Mouse (Mus musculus): ENCODE data around the gene Socs7. TPM values are rescaled to one million over a fixed set of nuclear protein-coding genes. Genes with fewer than 3 reads are reported as not detected.
A peak's percentile ranks its signal among the peaks of the same experiment; 100 is the strongest.

Gene Socs7
- polyA plus RNA-seq, 1 experiment from 2014 or later = 3.2 TPM

DNA sequence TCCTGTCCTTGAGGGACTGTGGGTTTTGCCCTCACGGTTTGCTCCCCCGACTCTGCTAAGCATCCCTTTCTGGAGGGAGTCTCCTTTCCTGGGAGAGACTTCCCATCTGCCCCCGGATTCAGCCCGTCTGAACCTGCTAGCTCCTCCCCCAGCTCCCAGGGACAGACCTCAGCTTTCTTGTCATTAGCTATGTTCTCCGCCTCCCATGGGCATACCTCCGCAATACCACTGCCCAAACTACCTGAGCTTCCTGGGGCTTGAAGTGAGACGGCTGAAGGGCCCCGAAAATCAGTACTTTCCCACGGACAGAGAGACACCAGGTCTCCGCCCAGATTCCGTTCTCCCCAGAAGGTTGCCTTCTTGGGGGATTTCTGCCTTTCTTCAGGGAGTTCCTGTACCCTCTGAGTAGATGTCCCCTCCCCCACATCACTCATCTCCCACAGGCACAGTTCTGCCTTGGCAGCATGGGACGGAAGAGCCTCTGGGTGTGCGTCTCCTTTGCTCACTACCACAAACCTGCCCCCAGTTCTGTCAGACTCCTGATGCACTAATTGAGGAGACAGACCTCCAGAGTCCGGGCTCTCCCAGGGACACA lies 25.5 kb upstream of the Socs7 start:
- no peak overlapping the region for H3K27ac ChIP-seq (ENCODE audit: low read depth, low read length)
- 68% methylated on average over 14 of the region's 14 CpGs for WGBS
- no peaks in the 10 kb centered on the region for H3K4me1 ChIP-seq (ENCODE audit: control insufficient read depth, insufficient read depth, low read length)
- H3K9me3 ChIP-seq (ENCODE audit: control insufficient read depth, low read length) = no peaks in the 10 kb centered on the region
- H3K4me3 ChIP-seq (ENCODE audit: low read depth, low read length) = no peak overlapping the region
- H3K9ac ChIP-seq (ENCODE audit: low read length) = no peak overlapping the region
- no peaks in the 10 kb centered on the region for H3K27me3 ChIP-seq (ENCODE audit: control insufficient read depth, insufficient read depth, low read length)
- H3K4me2 ChIP-seq (ENCODE audit: low read depth) = no peak overlapping the region
- ATAC-seq (ENCODE audit: insufficient read depth, low FRiP score, low TSS enrichment) = no peak
- DNase-seq (ENCODE audit: low spot score) = no peak
- no peaks in the 10 kb centered on the region for H3K36me3 ChIP-seq (ENCODE audit: control insufficient read depth, insufficient read depth, low read length)

DNA sequence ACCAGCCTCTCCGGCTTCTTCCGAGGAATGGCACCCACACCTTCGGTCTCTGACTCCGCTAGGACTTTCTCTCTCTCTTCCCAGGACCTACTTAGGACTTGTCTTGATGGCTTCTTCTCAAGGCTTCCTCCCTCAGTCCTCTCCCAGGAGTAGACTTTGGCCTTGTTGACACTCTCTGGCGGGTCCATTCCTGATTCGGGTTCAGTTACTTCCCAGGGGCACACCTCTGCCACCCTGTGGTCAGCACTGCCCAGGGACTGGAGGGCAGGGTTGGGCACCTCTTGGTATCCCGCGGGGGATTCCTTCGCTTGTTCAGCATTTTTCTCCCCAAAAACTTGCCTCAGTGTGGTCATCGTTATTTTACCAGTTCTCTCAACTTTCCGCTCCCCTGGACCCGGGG lies 25.0 kb upstream of the Socs7 start:
- WGBS = 90% methylated on average over 12 of the region's 12 CpGs
- H3K27ac ChIP-seq (ENCODE audit: low read depth, low read length) = no peak overlapping the region
- H3K36me3 ChIP-seq (ENCODE audit: control insufficient read depth, insufficient read depth, low read length) = no peaks in the 10 kb centered on the region
- H3K9ac ChIP-seq (ENCODE audit: low read length) = no peak overlapping the region
- ATAC-seq (ENCODE audit: insufficient read depth, low FRiP score, low TSS enrichment) (no peak), DNase-seq (ENCODE audit: low spot score) (no peak)
- H3K4me1 ChIP-seq (ENCODE audit: control insufficient read depth, insufficient read depth, low read length) = no peaks in the 10 kb centered on the region
- no peaks in the 10 kb centered on the region for H3K27me3 ChIP-seq (ENCODE audit: control insufficient read depth, insufficient read depth, low read length)
- no peaks in the 10 kb centered on the region for H3K9me3 ChIP-seq (ENCODE audit: control insufficient read depth, low read length)
- no peak overlapping the region for H3K4me3 ChIP-seq (ENCODE audit: low read depth, low read length)
- no peak overlapping the region for H3K4me2 ChIP-seq (ENCODE audit: low read depth)

DNA sequence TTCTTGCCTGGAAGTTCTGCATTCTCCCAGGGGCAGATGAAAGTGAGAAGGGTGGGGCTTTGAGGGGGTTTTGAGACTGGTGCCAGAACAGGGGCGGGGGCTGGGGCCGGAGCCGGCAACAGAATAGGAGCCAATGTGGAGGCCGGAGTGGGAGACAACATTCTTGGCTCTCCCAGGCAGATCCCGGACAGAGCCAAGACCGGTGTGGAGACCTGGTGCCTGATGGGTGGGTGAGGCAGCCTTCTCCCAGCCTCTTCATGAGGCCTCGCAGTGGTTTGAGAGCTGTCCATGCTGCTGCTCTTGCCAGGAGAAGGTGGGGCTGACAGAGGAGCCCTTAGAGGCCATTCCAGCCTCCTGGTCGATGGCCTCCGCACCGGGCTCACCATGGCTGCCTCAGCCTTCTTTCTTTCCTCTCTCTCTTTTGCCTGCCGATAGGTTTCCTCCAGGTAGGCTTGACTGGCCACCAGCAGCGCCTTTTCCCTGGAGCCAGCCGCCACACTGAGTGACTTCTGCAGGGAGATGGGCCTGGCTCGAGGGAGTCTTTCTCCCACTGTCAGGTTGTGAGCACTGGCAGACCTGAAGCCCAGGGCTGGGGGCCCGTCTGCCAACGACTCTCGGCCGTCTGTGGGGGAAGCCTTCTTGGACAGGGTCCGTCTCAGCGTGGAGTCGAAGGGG lies 23.9 kb upstream of the Socs7 start:
- Histone ChIP-seq H3K4me3 (ENCODE audit: low read depth, low read length) (no peak overlapping the region; the same call in 1 of the 2 replicates), H3K4me2 (ENCODE audit: low read depth) (no peak overlapping the region), H3K27me3 (ENCODE audit: control insufficient read depth, insufficient read depth, low read length) (no peaks in the 10 kb centered on the region), H3K36me3 (ENCODE audit: control insufficient read depth, insufficient read depth, low read length) (no peaks in the 10 kb centered on the region), H3K4me1 (ENCODE audit: control insufficient read depth, insufficient read depth, low read length) (no peaks in the 10 kb centered on the region), H3K27ac (ENCODE audit: low read depth, low read length) (no peak overlapping the region), H3K9me3 (ENCODE audit: control insufficient read depth, low read length) (no peaks in the 10 kb centered on the region), H3K9ac (ENCODE audit: low read length) (no peak overlapping the region)
- ATAC-seq (ENCODE audit: insufficient read depth, low FRiP score, low TSS enrichment) = no peak
- peak; percentile 7 for DNase-seq (ENCODE audit: low spot score)
- 57% methylated on average over 19 of the region's 21 CpGs for WGBS

DNA sequence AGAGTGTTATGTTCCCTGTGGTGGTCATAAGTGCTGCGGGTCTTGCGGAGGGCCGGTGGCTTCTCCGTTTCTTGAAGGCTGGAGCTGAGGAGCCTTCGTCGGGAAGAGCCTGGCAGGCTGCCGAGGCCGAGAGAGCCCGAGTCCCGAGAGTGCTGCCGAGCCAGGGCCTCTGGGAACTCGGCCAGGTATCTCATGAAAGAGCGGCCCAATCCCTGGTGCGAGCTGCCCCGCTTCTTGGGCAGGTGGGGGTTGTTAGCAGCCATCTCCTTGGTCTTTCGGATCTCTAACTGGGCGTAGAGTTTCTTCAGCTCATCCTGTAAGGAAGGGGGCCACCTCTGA lies 23.4 kb upstream of the Socs7 start:
- ATAC-seq (ENCODE audit: insufficient read depth, low FRiP score, low TSS enrichment) = no peak
- 58% methylated on average over 17 of the region's 17 CpGs for WGBS
- DNase-seq (ENCODE audit: low spot score) = peak; percentile 8

DNA sequence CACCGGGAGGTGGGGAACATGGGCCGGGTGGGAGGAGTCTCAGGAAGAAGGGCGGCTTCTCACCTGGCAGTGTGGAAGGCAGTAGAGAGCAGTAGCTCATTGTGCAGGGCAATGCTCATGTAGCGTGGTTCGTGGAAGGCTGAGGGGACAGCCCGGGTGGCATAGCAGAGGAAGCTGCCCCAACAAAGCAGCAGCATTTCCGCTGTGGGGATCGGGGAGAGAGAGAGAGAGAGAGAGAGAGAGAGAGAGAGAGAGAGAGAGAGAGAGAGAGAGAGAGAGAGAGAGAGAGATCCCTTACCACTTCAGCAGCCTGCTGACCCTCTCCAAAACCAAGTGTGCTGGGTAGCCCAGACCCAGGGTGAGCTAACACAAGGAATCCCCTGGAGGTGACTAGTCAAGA lies 19.2 kb upstream of the Socs7 start:
- no peak overlapping the region for H3K4me2 ChIP-seq (ENCODE audit: low read depth)
- no peaks in the 10 kb centered on the region for H3K36me3 ChIP-seq (ENCODE audit: control insufficient read depth, insufficient read depth, low read length)
- H3K27me3 ChIP-seq (ENCODE audit: control insufficient read depth, insufficient read depth, low read length) = no peaks in the 10 kb centered on the region
- WGBS = 53% methylated on average over 7 of the region's 8 CpGs
- H3K4me3 ChIP-seq (ENCODE audit: low read depth, low read length) = no peak overlapping the region
- ATAC-seq (ENCODE audit: insufficient read depth, low FRiP score, low TSS enrichment) (no peak), DNase-seq (ENCODE audit: low spot score) (no peak)
- no peaks in the 10 kb centered on the region for H3K9me3 ChIP-seq (ENCODE audit: control insufficient read depth, low read length)
- no peak overlapping the region for H3K27ac ChIP-seq (ENCODE audit: low read depth, low read length)
- no peak overlapping the region for H3K9ac ChIP-seq (ENCODE audit: low read length)
- H3K4me1 ChIP-seq (ENCODE audit: control insufficient read depth, insufficient read depth, low read length) = no peaks in the 10 kb centered on the region

More for the DNA sequence above, 23.4 kb upstream of the Socs7 start:
- H3K36me3 ChIP-seq (ENCODE audit: control insufficient read depth, insufficient read depth, low read length) = no peaks in the 10 kb centered on the region
- H3K27me3 ChIP-seq (ENCODE audit: control insufficient read depth, insufficient read depth, low read length) = no peaks in the 10 kb centered on the region
- H3K27ac ChIP-seq (ENCODE audit: low read depth, low read length) = no peak overlapping the region
- H3K4me3 ChIP-seq (ENCODE audit: low read depth, low read length) = no peak overlapping the region; the same call in 1 of the 2 replicates
- H3K9me3 ChIP-seq (ENCODE audit: control insufficient read depth, low read length) = no peaks in the 10 kb centered on the region
- no peak overlapping the region for H3K9ac ChIP-seq (ENCODE audit: low read length)
- H3K4me1 ChIP-seq (ENCODE audit: control insufficient read depth, insufficient read depth, low read length) = no peaks in the 10 kb centered on the region
- no peak overlapping the region for H3K4me2 ChIP-seq (ENCODE audit: low read depth)

DNA sequence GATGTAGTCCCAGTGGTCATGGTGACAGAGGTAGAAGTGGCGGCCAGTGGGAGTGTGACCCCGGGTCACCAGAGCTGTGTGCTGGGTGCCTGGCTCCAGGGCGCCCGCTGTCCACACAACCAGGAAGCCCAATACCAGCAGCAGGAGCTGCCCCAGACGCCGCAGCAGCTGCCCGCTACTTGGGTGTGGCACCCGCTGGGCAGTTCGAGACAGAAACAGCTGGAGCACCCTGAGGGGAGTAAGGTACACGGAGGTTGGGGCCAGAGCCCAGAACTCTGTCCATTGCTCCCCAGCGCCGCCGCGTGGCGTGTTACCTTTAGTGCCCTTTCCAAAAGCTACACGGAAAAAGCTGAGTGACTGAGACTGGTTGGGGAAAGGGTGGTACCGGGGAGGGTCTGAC lies 18.7 kb upstream of the Socs7 start:
- Histone ChIP-seq H3K27me3 (ENCODE audit: control insufficient read depth, insufficient read depth, low read length) (no peaks in the 10 kb centered on the region), H3K9me3 (ENCODE audit: control insufficient read depth, low read length) (no peaks in the 10 kb centered on the region), H3K4me2 (ENCODE audit: low read depth) (no peak overlapping the region), H3K9ac (ENCODE audit: low read length) (no peak overlapping the region), H3K36me3 (ENCODE audit: control insufficient read depth, insufficient read depth, low read length) (no peaks in the 10 kb centered on the region), H3K4me1 (ENCODE audit: control insufficient read depth, insufficient read depth, low read length) (no peaks in the 10 kb centered on the region), H3K27ac (ENCODE audit: low read depth, low read length) (no peak overlapping the region), H3K4me3 (ENCODE audit: low read depth, low read length) (no peak overlapping the region)
- DNase-seq (ENCODE audit: low spot score) (no peak), ATAC-seq (ENCODE audit: insufficient read depth, low FRiP score, low TSS enrichment) (no peak)
- 28% methylated on average over 17 of the region's 17 CpGs for WGBS

DNA sequence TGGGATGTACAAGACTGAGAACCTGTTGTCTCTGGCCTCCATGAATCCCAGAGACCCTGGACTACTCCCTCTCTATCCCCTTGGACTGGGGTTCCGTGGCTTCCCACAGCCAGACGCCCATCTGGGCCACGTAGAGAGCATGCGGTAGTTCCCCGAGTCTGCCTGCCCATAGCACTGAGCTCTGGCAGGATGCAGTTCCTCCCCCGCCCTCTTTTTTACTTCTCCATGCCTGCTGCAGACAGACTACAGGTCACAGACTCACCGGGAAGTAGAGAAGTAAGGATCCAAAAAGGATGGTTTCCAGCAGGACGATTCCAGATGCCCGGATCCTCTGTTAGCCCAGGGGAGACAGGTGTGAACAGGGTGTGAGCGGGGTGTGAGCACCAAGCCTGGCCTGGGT lies 16.9 kb upstream of the Socs7 start:
- H3K9me3 ChIP-seq (ENCODE audit: control insufficient read depth, low read length) = no peaks in the 10 kb centered on the region
- H3K4me1 ChIP-seq (ENCODE audit: control insufficient read depth, insufficient read depth, low read length) = peaks cover 5% of the 10 kb centered on the region
- H3K4me3 ChIP-seq (ENCODE audit: low read depth, low read length) = no peak overlapping the region
- no peaks in the 10 kb centered on the region for H3K36me3 ChIP-seq (ENCODE audit: control insufficient read depth, insufficient read depth, low read length)
- H3K27me3 ChIP-seq (ENCODE audit: control insufficient read depth, insufficient read depth, low read length) = no peaks in the 10 kb centered on the region
- no peak overlapping the region for H3K9ac ChIP-seq (ENCODE audit: low read length)
- ATAC-seq (ENCODE audit: insufficient read depth, low FRiP score, low TSS enrichment) = no peak
- H3K4me2 ChIP-seq (ENCODE audit: low read depth) = no peak overlapping the region
- H3K27ac ChIP-seq (ENCODE audit: low read depth, low read length) = no peak overlapping the region
- no peak for DNase-seq (ENCODE audit: low spot score)
- WGBS = 81% methylated on average over 10 of the region's 10 CpGs

DNA sequence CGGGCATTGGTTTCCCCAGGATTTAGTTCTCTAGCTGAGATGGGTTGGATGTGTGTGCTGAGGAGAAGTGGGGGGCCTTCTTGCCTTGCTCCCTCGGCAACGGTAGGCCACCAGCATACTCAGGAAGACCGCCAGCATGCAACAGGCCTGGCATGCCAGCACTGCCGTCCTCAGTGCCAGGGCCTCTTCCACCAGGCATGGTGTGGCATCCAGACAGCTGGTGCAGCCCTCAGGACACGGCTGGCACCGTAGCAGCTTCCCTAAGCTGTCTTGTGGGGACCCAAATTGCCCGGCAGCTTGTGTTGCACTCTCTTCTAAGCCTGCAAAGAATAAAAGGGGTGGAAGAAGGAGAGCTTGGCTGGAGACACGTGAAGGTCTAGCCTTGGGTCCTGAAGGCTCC lies 16.0 kb upstream of the Socs7 start:
- no peak for ATAC-seq (ENCODE audit: insufficient read depth, low FRiP score, low TSS enrichment)
- DNase-seq (ENCODE audit: low spot score) = no peak
- no peak overlapping the region for H3K4me3 ChIP-seq (ENCODE audit: low read depth, low read length)
- H3K36me3 ChIP-seq (ENCODE audit: control insufficient read depth, insufficient read depth, low read length) = no peaks in the 10 kb centered on the region
- peaks cover 13% of the 10 kb centered on the region for H3K4me1 ChIP-seq (ENCODE audit: control insufficient read depth, insufficient read depth, low read length)
- H3K27me3 ChIP-seq (ENCODE audit: control insufficient read depth, insufficient read depth, low read length) = no peaks in the 10 kb centered on the region
- no peaks in the 10 kb centered on the region for H3K9me3 ChIP-seq (ENCODE audit: control insufficient read depth, low read length)
- H3K4me2 ChIP-seq (ENCODE audit: low read depth) = no peak overlapping the region
- WGBS = 83% methylated on average over 9 of the region's 9 CpGs
- H3K9ac ChIP-seq (ENCODE audit: low read length) = no peak overlapping the region
- no peak overlapping the region for H3K27ac ChIP-seq (ENCODE audit: low read depth, low read length)

DNA sequence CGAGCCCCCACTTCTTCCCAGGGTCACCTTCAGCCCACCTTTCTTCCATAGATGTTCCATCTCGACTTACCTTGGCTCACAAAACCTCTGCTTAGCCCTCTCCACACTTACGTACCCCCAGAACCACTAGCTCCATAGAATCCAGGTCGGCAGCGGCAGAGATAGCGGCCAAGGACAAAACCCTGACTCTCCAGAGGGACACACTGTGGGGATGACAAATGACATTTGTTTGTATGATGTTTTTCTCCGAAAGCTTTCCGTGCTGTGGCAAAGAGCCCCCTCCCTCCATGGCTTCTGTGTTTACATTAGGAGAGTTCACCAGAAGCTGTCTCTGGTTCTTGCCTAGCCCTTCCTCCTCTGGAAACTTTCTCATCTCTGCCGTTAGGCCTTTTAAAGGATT lies 15.1 kb upstream of the Socs7 start:
- H3K4me1 ChIP-seq (ENCODE audit: control insufficient read depth, insufficient read depth, low read length) = peaks cover 17% of the 10 kb centered on the region
- H3K27ac ChIP-seq (ENCODE audit: low read depth, low read length) = no peak overlapping the region
- 89% methylated on average over 9 of the region's 9 CpGs for WGBS
- no peak for DNase-seq (ENCODE audit: low spot score)
- no peak overlapping the region for H3K4me3 ChIP-seq (ENCODE audit: low read depth, low read length)
- no peaks in the 10 kb centered on the region for H3K9me3 ChIP-seq (ENCODE audit: control insufficient read depth, low read length)
- no peak for ATAC-seq (ENCODE audit: insufficient read depth, low FRiP score, low TSS enrichment)
- H3K27me3 ChIP-seq (ENCODE audit: control insufficient read depth, insufficient read depth, low read length) = no peaks in the 10 kb centered on the region
- H3K36me3 ChIP-seq (ENCODE audit: control insufficient read depth, insufficient read depth, low read length) = no peaks in the 10 kb centered on the region
- H3K9ac ChIP-seq (ENCODE audit: low read length) = no peak overlapping the region
- no peak overlapping the region for H3K4me2 ChIP-seq (ENCODE audit: low read depth)
